Mouse (Mus musculus): ENCODE data around the gene Elfn2. TPM values are rescaled to one million over a fixed set of nuclear protein-coding genes. Genes with fewer than 3 reads are reported as not detected.

The Elfn2 gene
- polyA plus RNA-seq, 1 experiment from 2014 or later = not detected

GRCm38 (mm10) chr15:78633413-78633812, 85.2 kb downstream of the Elfn2 start:
- WGBS (ENCODE audit: insufficient replicate concordance) = 69% methylated on average over 5 of the region's 5 CpGs
- Histone ChIP-seq H3K4me3 (no peak overlapping the region), H3K27ac (no peak overlapping the region), H3K36me3 (no peaks in the 10 kb centered on the region), H3K27me3 (replicated peaks) (peaks cover 51% of the 10 kb centered on the region), H3K4me1 (no peaks in the 10 kb centered on the region), H3K4me2 (no peak overlapping the region), H3K9ac (no peak overlapping the region), H3K9me3 (replicated peaks) (no peaks in the 10 kb centered on the region)
- no peak for ATAC-seq

GRCm38 (mm10) chr15:78632387-78632786, 86.2 kb downstream of the Elfn2 start:
- Histone ChIP-seq H3K27me3 (replicated peaks) (peaks cover 45% of the 10 kb centered on the region), H3K4me2 (no peak overlapping the region), H3K9ac (no peak overlapping the region), H3K27ac (no peak overlapping the region), H3K4me1 (no peaks in the 10 kb centered on the region), H3K36me3 (no peaks in the 10 kb centered on the region), H3K9me3 (replicated peaks) (no peaks in the 10 kb centered on the region), H3K4me3 (no peak overlapping the region)
- ATAC-seq = no peak
- WGBS (ENCODE audit: insufficient replicate concordance) = 50% methylated on average over 2 of the region's 2 CpGs

- ATAC-seq = no peak
- Histone ChIP-seq H3K27ac (no peak overlapping the region), H3K4me1 (no peaks in the 10 kb centered on the region), H3K4me2 (no peak overlapping the region), H3K9ac (no peak overlapping the region), H3K27me3 (replicated peaks) (peaks cover 14% of the 10 kb centered on the region; the same call in 1 of the 2 replicates), H3K36me3 (no peaks in the 10 kb centered on the region), H3K9me3 (replicated peaks) (no peaks in the 10 kb centered on the region), H3K4me3 (no peak overlapping the region)
- 68% methylated on average over 13 of the region's 13 CpGs for WGBS (ENCODE audit: insufficient replicate concordance)
Observed at GRCm38 (mm10) chr15:78626285-78626684, 92.3 kb downstream of the Elfn2 start.

GRCm38 (mm10) chr15:78624961-78625360, 93.6 kb downstream of the Elfn2 start:
- Histone ChIP-seq H3K4me3 (no peak overlapping the region), H3K9ac (no peak overlapping the region), H3K9me3 (replicated peaks) (no peaks in the 10 kb centered on the region), H3K4me1 (no peaks in the 10 kb centered on the region), H3K27ac (no peak overlapping the region), H3K27me3 (replicated peaks) (peaks cover 14% of the 10 kb centered on the region; the same call in 1 of the 2 replicates), H3K4me2 (no peak overlapping the region), H3K36me3 (no peaks in the 10 kb centered on the region)
- no peak for ATAC-seq
- WGBS (ENCODE audit: insufficient replicate concordance) = 69% methylated on average over 3 of the region's 3 CpGs

GRCm38 (mm10) chr15:78624431-78624950, 94.1 kb downstream of the Elfn2 start:
- Histone ChIP-seq H3K27me3 (replicated peaks) (peaks cover 14% of the 10 kb centered on the region; the same call in 1 of the 2 replicates), H3K4me1 (no peaks in the 10 kb centered on the region), H3K36me3 (no peaks in the 10 kb centered on the region), H3K9me3 (replicated peaks) (no peaks in the 10 kb centered on the region), H3K9ac (no peak overlapping the region), H3K4me3 (no peak overlapping the region), H3K4me2 (no peak overlapping the region), H3K27ac (no peak overlapping the region)
- ATAC-seq = no peak
- WGBS (ENCODE audit: insufficient replicate concordance) = 51% methylated on average over 13 of the region's 13 CpGs

- Histone ChIP-seq H3K36me3 (no peaks in the 10 kb centered on the region), H3K27ac (no peak overlapping the region), H3K4me1 (no peaks in the 10 kb centered on the region), H3K9me3 (replicated peaks) (no peaks in the 10 kb centered on the region), H3K27me3 (replicated peaks) (peaks cover 8% of the 10 kb centered on the region; the same call in 1 of the 2 replicates), H3K4me3 (no peak overlapping the region), H3K4me2 (no peak overlapping the region), H3K9ac (no peak overlapping the region)
- no peak for ATAC-seq
- 12% methylated on average over 5 of the region's 5 CpGs for WGBS (ENCODE audit: insufficient replicate concordance)
Observed at GRCm38 (mm10) chr15:78623426-78623825, 95.1 kb downstream of the Elfn2 start.

Other genes with a start within 250 kb of the Elfn2 start
- 0.11 and 0.15 TPM in 2 replicates for gene Il2rb, start 223.5 kb downstream of the Elfn2 start, polyA plus RNA-seq (2016; fragmentation: Nextera tagmentation; extraction: Ambion mirVana)
- gene C1qtnf6, start 187.4 kb downstream of the Elfn2 start, polyA plus RNA-seq (2016; fragmentation: Nextera tagmentation; extraction: Ambion mirVana) = 5.2 and 5.6 TPM in 2 replicates
- gene Sstr3, start 174.1 kb downstream of the Elfn2 start, polyA plus RNA-seq (2016; fragmentation: Nextera tagmentation; extraction: Ambion mirVana) = 0.02 TPM in 1 of 2 replicates, not detected in the other
- gene Rac2, start 146.0 kb downstream of the Elfn2 start, polyA plus RNA-seq (2016; fragmentation: Nextera tagmentation; extraction: Ambion mirVana) = 87.7 and 90.9 TPM in 2 replicates
- gene Cyth4, start 121.7 kb downstream of the Elfn2 start, polyA plus RNA-seq (2016; fragmentation: Nextera tagmentation; extraction: Ambion mirVana) = 15.2 and 15.3 TPM in 2 replicates
- 11.0 and 11.7 TPM in 2 replicates for gene Mfng, start 54.7 kb upstream of the Elfn2 start, polyA plus RNA-seq (2016; fragmentation: Nextera tagmentation; extraction: Ambion mirVana)
- gene Card10, start 84.3 kb upstream of the Elfn2 start, polyA plus RNA-seq (2016; fragmentation: Nextera tagmentation; extraction: Ambion mirVana) = 2.3 and 2.5 TPM in 2 replicates
- 17.6 and 18.1 TPM in 2 replicates for gene Cdc42ep1, start 123.9 kb upstream of the Elfn2 start, polyA plus RNA-seq (2016; fragmentation: Nextera tagmentation; extraction: Ambion mirVana)
- gene Lgals2, start 136.8 kb upstream of the Elfn2 start, polyA plus RNA-seq (2016; fragmentation: Nextera tagmentation; extraction: Ambion mirVana) = 7.0 and 9.5 TPM in 2 replicates
- 32.2 and 33.5 TPM in 2 replicates for gene Gga1, start 158.4 kb upstream of the Elfn2 start, polyA plus RNA-seq (2016; fragmentation: Nextera tagmentation; extraction: Ambion mirVana)
- 0.17 and 0.43 TPM in 2 replicates for gene Gm49510, start 180.9 kb upstream of the Elfn2 start, polyA plus RNA-seq (2016; fragmentation: Nextera tagmentation; extraction: Ambion mirVana)
- gene Sh3bp1, start 181.0 kb upstream of the Elfn2 start, polyA plus RNA-seq (2016; fragmentation: Nextera tagmentation; extraction: Ambion mirVana) = 34.3 and 39.3 TPM in 2 replicates
- gene Pdxp, start 195.1 kb upstream of the Elfn2 start, polyA plus RNA-seq (2016; fragmentation: Nextera tagmentation; extraction: Ambion mirVana) = 17.1 and 17.4 TPM in 2 replicates
- gene Lgals1, start 208.0 kb upstream of the Elfn2 start, polyA plus RNA-seq (2016; fragmentation: Nextera tagmentation; extraction: Ambion mirVana) = 644 and 660 TPM in 2 replicates
- gene Nol12, start 216.2 kb upstream of the Elfn2 start, polyA plus RNA-seq (2016; fragmentation: Nextera tagmentation; extraction: Ambion mirVana) = 47.9 and 51.6 TPM in 2 replicates
- gene Triobp, start 229.0 kb upstream of the Elfn2 start, polyA plus RNA-seq (2016; fragmentation: Nextera tagmentation; extraction: Ambion mirVana) = 21.0 and 26.8 TPM in 2 replicates